Mouse (Mus musculus) spleen, adult 12 weeks (tissue): Measurements from ENCODE around the gene Hist1h2bg.

Experiments used
- DNase-seq: peaks from one replicate; pipeline ENCODE4 v3.0.0; 2022; ENCODE audit warnings: low spot score

Gene Hist1h2bg

DNA sequence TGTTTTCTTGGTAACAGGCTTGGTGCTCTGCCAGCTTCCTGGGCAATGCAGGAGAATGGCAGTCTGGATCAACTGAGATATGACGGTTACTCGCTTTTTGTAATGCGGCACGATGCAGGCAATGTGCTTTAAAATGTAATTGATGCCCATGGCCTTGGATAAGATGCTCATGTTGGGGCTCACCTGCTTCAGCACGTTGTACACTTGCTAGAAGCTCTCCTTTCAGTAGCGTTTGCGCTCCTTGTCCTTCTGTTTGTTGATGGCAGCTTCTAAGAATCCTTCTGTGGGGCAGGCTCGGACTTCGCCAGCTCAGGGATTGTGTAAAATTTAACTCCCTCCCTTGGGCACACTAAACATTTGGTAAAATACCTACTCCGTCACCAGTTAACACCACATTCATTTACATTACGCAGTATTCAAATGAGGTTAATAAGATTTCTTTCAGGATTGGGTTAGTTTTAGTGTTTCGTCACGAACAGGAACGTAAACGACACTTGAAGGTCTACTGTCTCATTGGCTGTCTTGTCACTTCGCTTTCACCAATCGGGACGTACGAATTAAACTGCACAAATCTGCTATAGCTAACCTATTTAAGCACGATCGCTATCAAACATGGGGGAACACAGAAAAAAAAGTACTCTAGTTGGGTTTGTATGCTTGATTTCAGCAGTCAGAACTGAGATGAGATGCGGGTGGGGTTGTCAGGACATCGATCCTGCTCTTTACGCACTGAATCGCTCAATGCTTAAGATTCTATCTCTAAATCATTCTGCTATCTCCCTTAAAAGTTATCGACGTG, 49.7 kb downstream of the Hist1h2bg start, which contains the start of gene Hist1h2be:
TSS of gene Hist1h2be (minus strand) at position 392 of the 799 bp plus-strand sequence.
- peak; percentile 71 for DNase-seq
